Mouse (Mus musculus): Measurements from ENCODE around the gene Slc3a1. TPM values are rescaled to one million over a fixed set of nuclear protein-coding genes. Genes with fewer than 3 reads are reported as not detected.

The Slc3a1 gene
- total RNA-seq, 2 experiments from 2014 or later: 0.15 TPM

DNA sequence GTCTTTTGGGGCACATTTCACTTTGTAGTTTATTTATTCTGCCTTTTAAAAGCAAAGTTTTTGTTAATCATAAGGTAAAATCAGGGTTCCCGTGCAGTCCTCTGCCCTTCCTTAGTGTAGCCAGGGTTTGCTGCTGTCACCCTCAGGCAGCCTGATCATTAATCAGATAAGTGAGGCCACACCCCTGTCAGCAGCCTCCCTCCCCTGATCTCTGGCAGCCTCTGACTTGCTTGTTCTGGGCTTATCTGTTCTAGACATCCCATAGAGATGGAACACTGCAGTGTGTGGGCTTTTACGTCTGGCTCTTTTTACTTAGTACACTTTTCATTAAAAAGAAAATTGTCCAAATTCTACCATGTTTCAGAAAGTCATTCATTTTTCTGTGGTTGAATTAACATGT lies 75.1 kb downstream of the Slc3a1 start:
- no peak overlapping the region for H3K27ac ChIP-seq
- no peak overlapping the region for H3K4me3 ChIP-seq
- TF ChIP-seq CTCF (conservative IDR thresholded peaks at IDR 0.05): no peak
- DNase-seq (ENCODE audit: low spot score in 2 of 2): no peak

DNA sequence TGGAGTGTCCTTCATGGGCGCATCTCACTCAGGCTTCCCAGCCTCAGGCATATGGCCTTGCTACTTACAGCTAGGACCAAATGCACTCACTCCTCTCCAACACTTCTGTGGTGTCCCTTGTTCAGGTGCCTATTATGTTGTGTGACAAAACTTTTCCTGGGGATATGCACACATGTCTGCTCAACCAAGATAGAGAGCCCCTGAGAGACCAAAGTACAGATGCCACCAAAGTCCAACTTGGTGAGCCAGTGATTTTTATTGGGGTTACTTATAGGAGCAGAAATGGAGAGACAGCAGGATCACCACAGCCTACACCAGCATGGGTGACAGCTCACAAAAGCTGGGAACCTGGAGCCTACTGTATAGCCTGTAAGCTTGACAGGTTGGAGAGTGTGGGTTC lies 82.5 kb downstream of the Slc3a1 start:
- no peak overlapping the region for H3K4me3 ChIP-seq
- no peak overlapping the region for H3K27ac ChIP-seq
- TF ChIP-seq CTCF (conservative IDR thresholded peaks at IDR 0.05): no peak
- DNase-seq (ENCODE audit: low spot score in 2 of 2): no peak

DNA sequence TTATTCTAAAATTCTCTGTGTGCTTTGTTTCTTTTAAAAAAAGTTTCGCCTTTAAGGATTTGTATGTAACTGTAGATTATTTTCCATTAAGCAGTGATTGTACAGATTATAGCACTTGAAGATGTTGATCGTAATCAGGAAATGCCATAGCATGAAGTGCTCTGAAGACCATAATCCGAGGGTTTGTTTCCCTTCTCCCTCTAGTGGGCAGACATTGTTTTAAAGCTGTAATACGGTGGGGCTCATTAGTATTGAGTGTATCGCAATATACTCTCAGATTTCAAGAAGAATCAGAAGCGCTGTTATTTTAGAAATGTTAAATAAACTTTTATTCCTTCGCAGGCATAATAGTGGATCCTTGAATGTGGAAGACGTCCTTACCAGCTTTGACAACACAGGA lies 85.3 kb downstream of the Slc3a1 start:
- Histone ChIP-seq H3K4me3 (no peak overlapping the region), H3K27ac (no peak overlapping the region)
- TF ChIP-seq CTCF (conservative IDR thresholded peaks at IDR 0.05): peak; percentile 64
- no peak for DNase-seq (ENCODE audit: low spot score in 2 of 2)

Other genes starting within 250 kb of the Slc3a1 start
- gene Lrpprc, start 237.6 kb upstream of the Slc3a1 start, total RNA-seq (2021): 10 to 100 TPM; 58.0 to 63.2 TPM
- 100 to 1,000 TPM; 117 to 120 TPM for gene Ppm1b, start 71.6 kb upstream of the Slc3a1 start, total RNA-seq (2021)
- 100 to 1,000 TPM; 347 to 374 TPM for gene Prepl, start 61.9 kb downstream of the Slc3a1 start, total RNA-seq (2021)
- gene Camkmt, start 62.2 kb downstream of the Slc3a1 start, total RNA-seq (2021): 10 to 100 TPM; 13.1 to 13.6 TPM